Mouse (Mus musculus) liver, embryonic 14.5 days (tissue): ENCODE results near the gene Atp5f1. TPM values are rescaled to one million over a fixed set of nuclear protein-coding genes. Genes with fewer than 3 reads are reported as not detected.

Source experiments
- ATAC-seq: fragments of 200-750 bp; cut with Nextera tagmentation; 2 replicates; pipeline ENCODE4 v1.8.0; 2017; ENCODE audit warnings: moderate number of reproducible peaks, mild to moderate bottlenecking, moderate library complexity; ENCODE audit not compliant: insufficient read depth
- DNase-seq, 3 experiments: peaks; one replicate each; pipeline ENCODE4 v3.0.0-alpha.2; 2012 to 2013; ENCODE audit warnings: low read depth in 3 of 3, low spot score in 3 of 3
- H3K27ac ChIP-seq: fragments of 300-500 bp; sonication (generic); 2 replicates; pipeline ENCODE4 v1.5.1; 2014; ENCODE audit warnings: moderate library complexity, mild to moderate bottlenecking, control low read depth, inconsistent platforms
- H3K27me3 ChIP-seq: fragments of 300-500 bp; sonication (generic); 2 replicates; pipeline ENCODE4 v1.6.1; 2014; ENCODE audit warnings: mild to moderate bottlenecking, low read length, moderate library complexity; ENCODE audit not compliant: control insufficient read depth, insufficient read depth
- H3K36me3 ChIP-seq: fragments of 300-500 bp; sonication (generic); replicated peaks from 2 replicates; pipeline ENCODE4 v1.6.1; 2014; ENCODE audit warnings: low read depth; ENCODE audit not compliant: control insufficient read depth, insufficient read depth
- H3K4me1 ChIP-seq, 2 experiments: fragments of 200-500 bp in 1 of 2; fragments of 300-500 bp in 1 of 2; sonication (generic) in 1 of 2; replicated peaks; 2 replicates each; pipeline ENCODE4 v1.6.1; 2012 to 2014; ENCODE audit warnings: antibody characterized with exemption in 1 of 2, inconsistent platforms in 1 of 2, low read length in 1 of 2; ENCODE audit not compliant: control insufficient read depth in 2 of 2, insufficient read depth in 2 of 2
- H3K4me2 ChIP-seq: fragments of 300-500 bp; sonication (generic); 2 replicates; pipeline ENCODE4 v1.6.1; 2014; ENCODE audit warnings: low read depth, mild to moderate bottlenecking, control low read depth, moderate library complexity
- H3K4me3 ChIP-seq, 2 experiments: fragments of 200-500 bp in 1 of 2; fragments of 300-500 bp in 1 of 2; sonication (generic) in 1 of 2; 2 replicates each; pipeline ENCODE4 v1.5.1; 2012 to 2014; ENCODE audit warnings: low read depth in 2 of 2, low read length in 2 of 2, mild to moderate bottlenecking in 2 of 2, control low read depth in 1 of 2, inconsistent platforms in 1 of 2, moderate library complexity in 1 of 2; ENCODE audit not compliant: insufficient read depth in 1 of 2
- H3K9ac ChIP-seq: fragments of 300-500 bp; sonication (generic); replicated peaks from 2 replicates; pipeline ENCODE4 v1.6.1; 2014; ENCODE audit warnings: mild to moderate bottlenecking, control low read depth, moderate library complexity
- H3K9me3 ChIP-seq: fragments of 300-500 bp; sonication (generic); 2 replicates; pipeline ENCODE4 v1.6.1; 2016; ENCODE audit warnings: low read length, mixed read lengths; ENCODE audit not compliant: control insufficient read depth
- CTCF ChIP-seq: IDR thresholded peaks from 2 replicates; pipeline ENCODE4 v1.5.1; 2016; ENCODE audit warnings: antibody characterized with exemption, low read depth, control low read depth
- EP300 ChIP-seq: IDR thresholded peaks from 2 replicates; pipeline ENCODE4 v1.6.1; 2016; ENCODE audit warnings: antibody characterized with exemption, low read depth
- WGBS: fragments of 180-500 bp; shearing (Covaris S2); extraction: QIAGEN DNeasy Blood & Tissue Kit; methylation state at CpG from one replicate; pipeline ENCODE4 v1.1.7; 2014; ENCODE audit not compliant: insufficient replicate concordance; 5-methylcytosine and 5-hydroxymethylcytosine counted together
- polyA plus RNA-seq, 2 experiments: library from polyadenylated mRNA; depleted of rRNA in 1 of 2; stranded (reverse) in 1 of 2; unstranded in 1 of 2; fragments of >200 nt; fragmentation: Nextera tagmentation in 1 of 2; extraction: Ambion mirVana in 1 of 2; gene quantifications; 2 replicates each; pipeline versions ENCODE4 v1.2.1 to v1.2.3; 2012 to 2014

The Atp5f1 gene
- polyA plus RNA-seq, 2 experiments = 171 to 362 TPM

GRCm38 (mm10) chr3:105908976-105909375 lies 50.9 kb downstream of the Atp5f1 start:
- Histone ChIP-seq H3K9me3 (no peaks in the 10 kb centered on the region), H3K9ac (no peak overlapping the region), H3K27me3 (no peaks in the 10 kb centered on the region), H3K27ac (no peak overlapping the region), H3K4me1 (peaks cover 12 to 35% of the 10 kb centered on the region in 2 experiments), H3K36me3 (no peaks in the 10 kb centered on the region), H3K4me2 (no peak overlapping the region), H3K4me3 (no peak overlapping the region)
- ATAC-seq = no peak
- TF ChIP-seq CTCF = no peak
- TF ChIP-seq EP300 = no peak
- DNase-seq = no peak
- 69% methylated on average over 4 of the region's 4 CpGs for WGBS

DNA sequence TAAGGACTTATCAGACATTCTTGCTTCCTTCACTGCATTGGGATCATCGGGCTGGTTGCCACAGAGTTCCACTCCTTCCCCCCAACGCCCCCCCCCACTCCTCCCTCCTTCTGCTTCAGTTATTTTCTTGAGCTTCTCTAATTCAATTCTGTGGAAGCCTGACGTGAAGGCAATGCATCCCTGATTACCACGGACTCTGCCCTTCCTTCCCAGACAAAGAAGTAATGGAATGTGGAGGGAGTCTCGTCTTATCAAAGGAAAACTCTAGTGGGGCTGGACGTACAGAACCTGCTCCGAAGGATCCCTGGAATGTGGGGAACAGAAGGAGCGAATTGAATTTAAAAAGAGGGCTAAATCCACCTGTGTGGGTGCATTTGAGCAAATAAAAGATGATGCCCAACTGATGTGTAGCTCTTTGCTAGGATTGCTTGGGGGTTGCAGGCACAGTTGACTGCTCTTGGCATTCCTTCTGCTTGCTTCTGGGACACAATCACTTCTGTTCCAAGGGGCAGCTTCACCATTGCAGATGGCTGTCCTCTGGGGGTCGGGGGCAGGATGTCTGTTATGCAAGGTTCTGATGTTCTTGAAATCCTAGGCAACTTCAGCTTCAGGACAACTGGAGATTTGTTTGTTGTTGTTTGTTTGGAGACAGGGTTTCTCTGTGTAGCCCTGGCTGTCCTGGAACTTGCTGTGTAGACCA lies 51.8 kb downstream of the Atp5f1 start:
- ATAC-seq (no peak), DNase-seq (no peak)
- Histone ChIP-seq H3K27me3 (no peaks in the 10 kb centered on the region), H3K36me3 (no peaks in the 10 kb centered on the region), H3K9me3 (no peaks in the 10 kb centered on the region), H3K9ac (no peak overlapping the region), H3K4me3 (no peak overlapping the region), H3K4me2 (no peak overlapping the region), H3K27ac (no peak overlapping the region), H3K4me1 (peaks cover 4 to 26% of the 10 kb centered on the region in 2 experiments)
- 46% methylated on average over 9 of the region's 9 CpGs for WGBS
- no peak for TF ChIP-seq CTCF
- no peak for TF ChIP-seq EP300

DNA sequence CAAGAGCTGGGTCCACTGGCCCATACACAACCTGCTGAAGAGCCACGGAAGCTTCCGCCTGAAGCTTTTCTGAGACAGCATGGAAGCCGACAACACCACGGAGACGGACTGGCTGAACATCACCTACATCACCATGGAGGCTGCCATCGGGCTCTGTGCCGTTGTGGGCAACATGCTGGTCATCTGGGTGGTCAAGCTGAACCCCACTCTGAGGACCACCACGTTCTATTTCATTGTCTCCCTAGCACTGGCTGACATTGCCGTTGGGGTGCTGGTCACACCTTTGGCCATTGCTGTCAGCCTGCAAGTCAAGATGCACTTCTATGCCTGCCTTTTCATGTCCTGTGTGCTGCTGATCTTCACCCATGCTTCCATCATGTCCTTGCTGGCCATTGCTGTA lies 55.2 kb downstream of the Atp5f1 start:
- Histone ChIP-seq H3K9me3 (no peaks in the 10 kb centered on the region), H3K27ac (no peak overlapping the region), H3K27me3 (no peaks in the 10 kb centered on the region), H3K4me2 (no peak overlapping the region), H3K4me3 (no peak overlapping the region), H3K36me3 (no peaks in the 10 kb centered on the region), H3K4me1 (peaks cover 0 to 9% of the 10 kb centered on the region in 2 experiments; a peak in 3 of 4 replicates), H3K9ac (no peak overlapping the region)
- no peak for DNase-seq
- TF ChIP-seq EP300 (no peak), CTCF (no peak)
- no peak for ATAC-seq
- 78% methylated on average over 9 of the region's 9 CpGs for WGBS

GRCm38 (mm10) chr3:105904213-105904612 lies 55.7 kb downstream of the Atp5f1 start:
- Histone ChIP-seq H3K9ac (no peak overlapping the region), H3K36me3 (no peaks in the 10 kb centered on the region), H3K27ac (no peak overlapping the region), H3K4me2 (no peak overlapping the region), H3K4me1 (peaks cover 0 to 11% of the 10 kb centered on the region in 2 experiments; a peak in 3 of 4 replicates), H3K27me3 (no peaks in the 10 kb centered on the region), H3K9me3 (no peaks in the 10 kb centered on the region), H3K4me3 (no peak overlapping the region)
- TF ChIP-seq CTCF = no peak
- TF ChIP-seq EP300 = no peak
- DNase-seq (no peak), ATAC-seq (no peak)
- 20% methylated on average over 4 of the region's 4 CpGs for WGBS

- peaks cover 0 to 11% of the 10 kb centered on the region in 2 experiments; a peak in 3 of 4 replicates for H3K4me1 ChIP-seq
- DNase-seq = no peak
- ATAC-seq = no peak
- TF ChIP-seq CTCF (no peak), EP300 (no peak)
- 63% methylated on average over 4 of the region's 4 CpGs for WGBS
- no peaks in the 10 kb centered on the region for H3K27me3 ChIP-seq
- no peak overlapping the region for H3K4me2 ChIP-seq
- no peak overlapping the region for H3K9ac ChIP-seq
- H3K4me3 ChIP-seq = no peak overlapping the region
- H3K36me3 ChIP-seq = no peaks in the 10 kb centered on the region
- no peaks in the 10 kb centered on the region for H3K9me3 ChIP-seq
- no peak overlapping the region for H3K27ac ChIP-seq
Measured at GRCm38 (mm10) chr3:105901468-105901867, 58.4 kb downstream of the Atp5f1 start.
